Mouse (Mus musculus) gastrocnemius, postnatal 14 days (tissue): ENCODE measurements at regions not wholly inside any gene's neighbourhood (a gene's known extent, or its start where the extent isn't known, plus 50 kb on each side); places are given as distances from the start of the nearest gene placed in this dataset.
A peak's percentile ranks its signal among the peaks of the same experiment; 100 is the strongest.

Source experiments
- DNase-seq: peaks from one replicate; pipeline ENCODE4 v3.0.0; 2021; ENCODE audit warnings: mixed read lengths
- intact Hi-C: fragments of 180-260 bp; cut with DNase I; formaldehyde crosslinking; loops from one replicate; pipeline ENCODE4 v1.15.1; 2025; ENCODE audit warnings: low total_unique reads

GRCm38 (mm10) chr19:23085173-23085660 is 55.8 kb upstream of the Klf9 start:
- intact Hi-C loops: no loop called here
- DNase-seq: no peak

DNA sequence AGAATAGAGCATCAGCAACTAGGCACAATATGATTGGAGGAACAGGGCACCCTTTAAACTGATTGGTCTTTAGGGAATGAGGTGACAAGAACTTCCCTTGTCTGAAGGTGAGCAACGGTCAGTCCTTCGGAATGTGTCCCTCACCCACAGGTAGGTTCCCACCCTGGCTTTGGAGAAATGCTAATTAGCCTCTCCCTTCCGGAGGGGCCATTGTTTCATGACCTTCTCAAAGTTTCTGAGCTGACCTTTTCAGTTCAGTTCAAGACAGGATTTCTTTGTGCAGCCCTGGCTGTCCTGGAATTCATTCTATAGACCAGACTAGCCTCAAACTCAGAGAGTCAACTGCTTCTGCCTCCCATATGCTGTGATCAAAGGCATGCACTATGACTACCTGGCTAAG is 53.5 kb upstream of the Klf9 start:
- intact Hi-C loops: no loop called here

GRCm38 (mm10) chr19:23089081-23089480 is 51.9 kb upstream of the Klf9 start:
- intact Hi-C loops: no loop called here
- no peak for DNase-seq

More for the DNA sequence above, 53.5 kb upstream of the Klf9 start:
- no peak for DNase-seq

DNA sequence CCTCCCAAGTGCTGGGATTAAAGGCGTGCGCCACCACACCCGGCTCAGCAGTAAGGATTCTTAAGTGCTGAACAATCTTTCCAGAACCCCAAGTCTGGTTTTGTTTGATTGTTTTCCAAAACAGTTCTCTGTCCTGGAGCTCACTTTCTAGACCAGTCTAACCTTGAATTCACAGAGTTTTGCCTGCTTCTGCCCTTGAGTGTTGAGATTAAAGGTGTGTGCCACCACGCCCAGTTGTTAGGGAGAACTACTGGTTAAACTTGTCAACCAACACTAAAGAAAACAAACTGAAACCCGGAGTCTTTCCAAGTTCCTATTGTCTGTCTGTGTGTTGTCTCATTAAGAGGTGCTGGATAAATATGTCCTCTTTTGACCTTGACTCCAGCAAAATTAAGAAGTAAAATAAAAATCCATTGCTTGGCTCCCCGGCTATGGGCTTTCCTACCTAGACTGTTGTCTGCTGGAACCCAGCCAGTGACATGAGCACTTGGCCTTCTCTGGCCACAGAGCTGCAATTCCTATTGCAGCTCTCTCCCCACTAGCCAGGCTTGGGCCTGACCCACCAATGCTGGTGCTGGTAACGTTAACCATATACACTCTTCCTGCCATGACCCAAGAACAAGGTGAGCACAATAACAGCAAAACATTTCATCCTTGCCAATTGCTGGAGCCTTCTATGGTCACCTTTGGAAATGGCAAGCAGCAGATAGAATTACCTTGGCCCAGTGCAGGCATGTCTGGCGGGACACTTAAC is 51.1 kb upstream of the Klf9 start:
- peak; percentile 65 for DNase-seq
- intact Hi-C loops: no loop called here
